Mouse (Mus musculus): ENCODE data around the gene Spindoc.
"Not testable (repeated sequence)": the region's sequence is repeated elsewhere in the genome, so short reads cannot be mapped to it uniquely, and the experiment has no call there.

The Spindoc gene

GRCm38 (mm10) chr19:7398898-7399297 is 16.1 kb upstream of the Spindoc start:
- not testable (repeated sequence) for DNase-seq (ENCODE audit: low read depth)

GRCm38 (mm10) chr19:7396867-7397826 is 14.4 kb upstream of the Spindoc start:
- peak; percentile 56 for DNase-seq (ENCODE audit: low read depth)

GRCm38 (mm10) chr19:7388488-7388887 is 5.7 kb upstream of the Spindoc start:
- no peak for DNase-seq (ENCODE audit: low read depth)

GRCm38 (mm10) chr19:7386042-7386441 is 3.2 kb upstream of the Spindoc start:
- DNase-seq (ENCODE audit: low read depth), result no peak

- peak; percentile 69 for DNase-seq (ENCODE audit: low read depth)
Measured at GRCm38 (mm10) chr19:7382248-7382902, 419 bp downstream of the Spindoc start.

GRCm38 (mm10) chr19:7381906-7382247 is 917 bp downstream of the Spindoc start:
- no peak for DNase-seq (ENCODE audit: low read depth)

GRCm38 (mm10) chr19:7377639-7378038 is 5.2 kb downstream of the Spindoc start:
- DNase-seq (ENCODE audit: low read depth), result no peak

GRCm38 (mm10) chr19:7374491-7374890 is 8.3 kb downstream of the Spindoc start:
- no peak for DNase-seq (ENCODE audit: low read depth)

GRCm38 (mm10) chr19:7369469-7369868 is 13.3 kb downstream of the Spindoc start:
- DNase-seq (ENCODE audit: low read depth), result not testable (repeated sequence)

GRCm38 (mm10) chr19:7353636-7354035 is 29.2 kb downstream of the Spindoc start:
- DNase-seq (ENCODE audit: low read depth), result no peak

- DNase-seq (ENCODE audit: low read depth), result no peak
Measured at GRCm38 (mm10) chr19:7352809-7353495, 29.8 kb downstream of the Spindoc start.

- DNase-seq (ENCODE audit: low read depth), result no peak
Measured at GRCm38 (mm10) chr19:7349993-7350392, 32.8 kb downstream of the Spindoc start.

- DNase-seq (ENCODE audit: low read depth), result peak; percentile 69
Measured at GRCm38 (mm10) chr19:7345235-7345755, 37.5 kb downstream of the Spindoc start.

- DNase-seq (ENCODE audit: low read depth), result peak; percentile 22
Measured at GRCm38 (mm10) chr19:7342646-7343045, 40.1 kb downstream of the Spindoc start.

GRCm38 (mm10) chr19:7341512-7342397 is 41.0 kb downstream of the Spindoc start, which contains the start of gene Mark2:
Mark2 (minus strand) TSS chr19:7341860.
- peak; percentile 100 for DNase-seq (ENCODE audit: low read depth)

- DNase-seq (ENCODE audit: low read depth), result peak; percentile 54
Measured at GRCm38 (mm10) chr19:7340780-7341475, 41.9 kb downstream of the Spindoc start.

GRCm38 (mm10) chr19:7340371-7340779 is 42.4 kb downstream of the Spindoc start:
- DNase-seq (ENCODE audit: low read depth), result no peak

- peak; percentile 40 for DNase-seq (ENCODE audit: low read depth)
Measured at GRCm38 (mm10) chr19:7339867-7340266, 42.9 kb downstream of the Spindoc start.

- peak; percentile 23 for DNase-seq (ENCODE audit: low read depth)
Measured at GRCm38 (mm10) chr19:7339026-7339425, 43.8 kb downstream of the Spindoc start.

- DNase-seq (ENCODE audit: low read depth), result no peak
Measured at GRCm38 (mm10) chr19:7337781-7338342, 44.9 kb downstream of the Spindoc start.
